Mouse (Mus musculus): ENCODE results near the gene Chaf1a. TPM values are rescaled to one million over a fixed set of nuclear protein-coding genes. Genes with fewer than 3 reads are reported as not detected.
A peak's percentile ranks its signal among the peaks of the same experiment; 100 is the strongest.
"Not testable (repeated sequence)": the region's sequence is repeated elsewhere in the genome, so short reads cannot be mapped to it uniquely, and the experiment has no call there.

Chaf1a gene
- total RNA-seq, 2 experiments from 2014 or later, result 1.6 to 2.0 TPM

DNA sequence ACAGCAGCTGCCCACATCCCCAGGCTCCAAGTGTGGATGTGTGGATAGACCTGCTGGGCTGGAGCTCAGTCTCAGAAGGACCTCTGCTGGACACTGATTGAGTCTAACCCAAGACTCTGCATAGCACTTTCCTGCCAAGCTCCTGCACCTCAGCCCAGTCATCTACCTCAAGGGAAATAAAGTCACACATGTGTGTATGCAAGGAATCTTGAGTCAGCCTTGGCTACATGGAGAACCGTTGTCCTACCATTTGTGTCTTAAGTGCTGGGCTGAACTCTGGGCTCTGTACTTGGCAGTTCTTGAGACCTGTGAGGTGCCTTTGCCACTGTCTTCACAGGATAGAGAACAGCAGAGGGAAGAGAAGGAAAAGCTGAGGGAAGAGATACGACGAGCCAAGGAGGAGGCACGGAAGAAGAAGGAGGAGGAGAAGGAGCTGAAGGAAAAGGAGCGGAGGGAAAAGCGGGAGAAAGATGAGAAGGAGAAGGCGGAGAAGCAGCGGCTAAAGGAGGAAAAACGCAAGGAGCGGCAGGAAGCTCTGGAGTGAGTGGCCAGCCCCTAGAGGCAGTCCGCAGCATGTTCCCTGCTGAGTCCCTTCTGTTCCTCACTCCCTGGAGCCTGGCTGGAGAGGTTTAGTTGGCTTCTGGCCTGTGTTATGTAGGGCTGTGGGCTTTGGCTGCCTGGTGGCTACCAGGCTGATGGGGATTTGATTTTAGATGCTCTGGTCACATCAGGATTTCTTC, 17.3 kb downstream of the Chaf1a start:
- no peak overlapping the region for H3K27ac ChIP-seq
- no peak for DNase-seq (ENCODE audit: extremely low spot score in 1 of 2, low spot score in 2 of 2)
- intact Hi-C loops (cut with DNase I), result no loop called here
- no peak overlapping the region for H3K4me3 ChIP-seq
- TF ChIP-seq CTCF (IDR thresholded peaks at IDR 0.05), result no peak; the same call in 1 of the 2 replicates

GRCm38 (mm10) chr17:56062081-56062480, 21.8 kb downstream of the Chaf1a start:
- Histone ChIP-seq H3K4me3 (no peak overlapping the region), H3K27ac (no peak overlapping the region)
- intact Hi-C loops (cut with DNase I), result no loop called here
- DNase-seq (ENCODE audit: extremely low spot score in 1 of 2, low spot score in 2 of 2), result peak in 1 of 2 experiments; percentile 6
- no peak for TF ChIP-seq CTCF (IDR thresholded peaks at IDR 0.05)

DNA sequence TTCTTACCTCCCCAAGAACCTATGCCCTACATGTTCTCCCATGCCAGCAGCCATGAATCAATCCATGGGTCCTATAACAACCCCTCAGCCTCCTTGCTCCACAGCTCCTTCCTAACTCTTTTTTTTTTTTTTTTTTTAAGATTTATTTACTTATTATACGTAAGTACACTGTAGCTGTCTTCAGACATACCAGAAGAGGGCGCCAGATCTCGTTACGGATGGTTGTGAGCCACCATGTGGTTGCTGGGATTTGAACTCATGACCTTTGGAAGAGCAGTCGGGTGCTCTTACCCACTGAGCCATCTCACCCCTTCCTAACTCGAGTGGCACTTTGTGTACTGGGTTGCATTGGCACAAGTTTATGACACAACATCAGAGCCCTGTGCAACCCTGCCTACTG, 25.5 kb downstream of the Chaf1a start:
- intact Hi-C loops (cut with DNase I); DNase-seq (ENCODE audit: extremely low spot score in 1 of 2, low spot score in 2 of 2); H3K27ac ChIP-seq; H3K4me3 ChIP-seq: not testable (repeated sequence)
- peak; percentile 20; the same call in 1 of the 2 replicates for TF ChIP-seq CTCF (IDR thresholded peaks at IDR 0.05)

DNA sequence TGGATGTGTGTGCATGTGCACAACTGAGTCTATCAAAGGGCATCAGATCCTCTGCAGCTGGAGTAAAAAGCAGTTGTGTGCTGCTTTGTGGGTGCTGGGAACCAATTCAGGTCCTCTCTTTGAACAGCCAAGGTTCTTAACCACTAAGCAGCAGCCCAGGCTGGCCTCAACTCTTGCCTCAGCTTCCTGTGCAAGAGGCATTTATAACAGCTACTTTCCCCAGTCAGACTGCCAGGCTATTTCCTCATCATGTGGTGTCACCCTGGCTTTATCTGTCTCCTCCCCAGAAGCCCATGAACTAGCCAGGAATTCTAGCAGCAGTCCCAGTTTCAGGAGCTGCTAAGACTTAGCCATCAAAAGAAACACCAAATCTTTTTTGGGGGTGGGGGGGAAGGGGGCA, 26.2 kb downstream of the Chaf1a start:
- DNase-seq (ENCODE audit: extremely low spot score in 1 of 2, low spot score in 2 of 2), result no peak
- Histone ChIP-seq H3K4me3 (no peak overlapping the region), H3K27ac (no peak overlapping the region)
- intact Hi-C loops (cut with DNase I), result no loop called here
- no peak for TF ChIP-seq CTCF (IDR thresholded peaks at IDR 0.05)

DNA sequence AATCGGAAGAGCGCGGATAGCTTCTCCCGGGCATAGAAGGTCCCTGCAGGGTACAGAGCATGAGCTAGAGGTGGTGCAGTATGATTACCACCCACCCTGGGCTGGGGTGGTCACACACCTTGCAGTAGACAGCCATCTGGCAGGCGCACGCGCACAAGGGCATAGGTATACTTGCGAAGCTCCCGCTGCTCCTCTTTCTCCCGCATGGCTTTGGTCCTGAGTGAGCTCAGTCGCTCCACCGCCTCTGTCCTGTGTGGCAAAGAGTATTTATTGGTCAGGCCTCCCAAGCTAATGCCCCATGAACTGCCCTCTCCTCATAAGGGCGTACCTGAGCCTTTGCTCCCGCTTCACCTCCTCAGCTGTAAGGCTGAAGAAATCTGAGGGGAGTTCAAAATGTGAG, 28.8 kb downstream of the Chaf1a start:
- intact Hi-C loops (cut with DNase I), result no loop called here

DNA sequence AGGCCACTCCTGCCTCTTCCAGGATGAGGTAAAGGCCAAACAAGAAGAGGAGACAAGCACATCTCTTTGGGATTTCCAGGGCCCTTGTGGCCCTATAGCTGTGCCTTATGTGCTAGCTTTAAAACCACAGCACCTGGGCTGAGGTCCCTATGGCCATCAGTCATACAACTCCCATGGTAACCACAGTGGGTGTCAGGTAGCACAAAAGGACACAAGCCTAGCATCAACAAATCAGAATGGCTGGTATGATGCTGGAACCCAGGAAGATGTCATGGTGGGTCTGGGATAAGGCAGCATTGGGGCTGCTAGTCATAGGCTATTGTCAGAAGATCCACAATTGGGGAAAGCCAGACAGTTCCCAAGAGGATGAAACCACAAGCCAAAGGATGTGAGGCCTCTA, 30.9 kb downstream of the Chaf1a start:
- no peak for DNase-seq (ENCODE audit: extremely low spot score in 1 of 2, low spot score in 2 of 2)
- intact Hi-C loops (cut with DNase I), result no loop called here
- TF ChIP-seq CTCF (IDR thresholded peaks at IDR 0.05), result no peak
- Histone ChIP-seq H3K27ac (no peak overlapping the region), H3K4me3 (no peak overlapping the region)

More for the DNA sequence above, 28.8 kb downstream of the Chaf1a start:
- Histone ChIP-seq H3K27ac (no peak overlapping the region), H3K4me3 (no peak overlapping the region)
- DNase-seq (ENCODE audit: extremely low spot score in 1 of 2, low spot score in 2 of 2), result no peak
- TF ChIP-seq CTCF (IDR thresholded peaks at IDR 0.05), result no peak

DNA sequence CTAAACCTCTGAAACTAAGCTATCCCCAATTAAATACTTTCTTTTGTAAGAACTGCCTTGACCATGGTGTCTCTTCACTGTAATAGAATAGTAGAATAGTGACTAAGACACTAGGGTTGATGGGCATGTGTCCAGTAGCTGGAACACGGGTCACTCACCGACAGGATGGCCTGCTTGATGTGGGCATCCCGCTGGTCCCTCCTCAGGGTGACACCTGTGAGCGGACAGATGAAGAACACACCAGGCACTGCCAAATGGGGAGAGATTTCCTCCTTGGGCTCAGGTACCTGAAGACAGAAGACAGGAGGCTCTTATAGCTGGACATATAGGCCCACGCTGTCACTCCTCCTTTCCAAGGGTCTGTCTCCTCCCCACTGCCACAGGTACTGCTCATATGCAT, 32.0 kb downstream of the Chaf1a start:
- H3K4me3 ChIP-seq, result no peak overlapping the region
- DNase-seq (ENCODE audit: extremely low spot score in 1 of 2, low spot score in 2 of 2), result no peak
- intact Hi-C loops (cut with DNase I), result no loop called here
- H3K27ac ChIP-seq, result no peak overlapping the region
- no peak for TF ChIP-seq CTCF (IDR thresholded peaks at IDR 0.05)

DNA sequence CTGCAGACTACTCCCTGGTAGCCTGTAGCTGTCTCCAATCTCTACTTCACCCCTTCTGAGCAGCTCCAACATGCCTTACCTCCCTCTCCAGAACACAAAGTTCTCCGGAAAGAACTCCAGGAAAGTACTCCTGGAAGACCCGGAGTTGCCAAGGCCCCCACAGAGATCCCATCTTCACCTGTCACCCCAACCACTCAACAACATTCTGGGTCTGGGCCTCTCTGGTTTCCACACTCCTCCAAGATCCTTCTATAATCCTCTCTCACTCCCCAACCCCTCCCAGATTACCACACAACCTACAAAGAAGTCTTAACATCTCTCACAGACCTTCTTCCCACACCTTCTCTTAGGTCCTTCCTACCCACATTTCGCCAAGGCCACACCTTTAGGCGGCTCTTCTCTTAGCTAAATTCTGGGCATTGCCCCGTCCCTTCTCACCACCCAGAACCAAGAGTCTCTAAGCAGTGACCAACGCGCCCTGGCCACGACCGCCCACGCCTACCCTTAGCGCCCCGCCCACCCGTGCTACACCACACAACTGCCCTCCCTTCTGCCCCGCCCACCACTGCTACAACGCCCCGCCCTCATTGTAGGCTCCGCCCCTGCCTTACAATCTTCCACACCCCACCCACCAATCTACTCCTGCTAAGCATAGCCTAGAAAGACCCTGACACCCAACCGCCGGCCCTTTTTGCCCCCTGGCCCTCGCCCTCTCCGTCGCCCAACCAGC, 34.0 kb downstream of the Chaf1a start:
- intact Hi-C loops (cut with DNase I), result loop anchor here (2.0 kb wide), 2 partner anchors 37 to 117 kb away; partner anchors contain the start of gene Sh3gl1
- DNase-seq (ENCODE audit: extremely low spot score in 1 of 2, low spot score in 2 of 2), result peak; percentile 61 to 68
- Histone ChIP-seq H3K4me3 (peak overlapping the region; percentile 71), H3K27ac (peak overlapping the region; percentile 92)
- TF ChIP-seq CTCF (IDR thresholded peaks at IDR 0.05), result no peak

DNA sequence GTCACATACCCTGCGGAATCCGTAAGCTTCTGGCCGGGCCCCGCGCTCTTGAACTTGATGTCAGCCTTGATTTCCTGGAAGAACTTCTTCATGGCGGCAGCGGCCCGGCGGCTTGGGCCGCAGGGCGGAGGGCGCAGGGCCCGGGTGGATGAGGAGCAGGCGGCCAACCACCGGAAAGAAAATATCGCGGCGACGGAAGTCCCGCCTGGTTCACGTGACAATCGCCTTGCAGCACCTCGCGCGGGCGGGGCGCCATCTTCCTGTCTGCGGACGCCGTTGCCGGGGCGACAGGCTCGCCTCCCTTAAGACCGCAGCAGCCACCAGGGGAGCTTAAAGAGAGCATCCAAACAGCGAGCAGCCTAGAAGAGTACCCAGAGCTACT, 34.6 kb downstream of the Chaf1a start, which contains the start of gene Ubxn6:
TSS of gene Ubxn6 (minus strand) at position 202 of the 382 bp plus-strand sequence.
- DNase-seq (ENCODE audit: extremely low spot score in 1 of 2, low spot score in 2 of 2), result peak; percentile 97 to 98
- TF ChIP-seq CTCF (IDR thresholded peaks at IDR 0.05), result peak; percentile 58
- H3K4me3 ChIP-seq, result peak within 1 kb of the TSS; percentile 71
- peak within 1 kb of the TSS; percentile 92 for H3K27ac ChIP-seq
- intact Hi-C loops (cut with DNase I), result loop anchor here (2.0 kb wide), 2 partner anchors 38 to 118 kb away; partner anchors contain the start of gene Sh3gl1

- intact Hi-C loops (cut with DNase I), result no loop called here
- no peak for DNase-seq (ENCODE audit: extremely low spot score in 1 of 2, low spot score in 2 of 2)
Measured at GRCm38 (mm10) chr17:56077523-56077922, 37.3 kb downstream of the Chaf1a start.

DNA sequence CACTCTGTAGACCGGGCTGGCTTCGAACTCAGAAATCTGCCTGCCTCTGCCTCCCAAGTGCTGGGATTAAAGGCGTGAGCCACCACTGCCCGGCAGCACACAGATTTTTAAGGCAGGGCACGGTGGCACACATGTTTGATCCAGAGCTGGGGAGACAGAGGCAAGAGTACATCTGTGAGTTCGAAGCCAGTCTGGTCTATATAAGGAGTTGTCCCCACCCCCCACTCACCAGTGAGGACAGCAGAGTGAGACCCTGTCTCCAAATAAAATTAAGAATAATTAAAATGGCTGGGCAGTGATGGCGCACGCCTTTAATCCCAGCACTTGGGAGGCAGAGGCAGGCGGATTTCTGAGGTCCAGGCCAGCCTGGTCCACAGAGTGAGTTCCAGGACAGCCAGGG, 38.1 kb downstream of the Chaf1a start:
- Histone ChIP-seq H3K27ac (peak overlapping the region; percentile 72), H3K4me3 (peak overlapping the region; percentile 86)
- DNase-seq (ENCODE audit: extremely low spot score in 1 of 2, low spot score in 2 of 2); intact Hi-C loops (cut with DNase I): not testable (repeated sequence)

More at GRCm38 (mm10) chr17:56077523-56077922, 37.3 kb downstream of the Chaf1a start:
- TF ChIP-seq CTCF (IDR thresholded peaks at IDR 0.05), result no peak; the same call in 1 of the 2 replicates
- Histone ChIP-seq H3K27ac (no peak overlapping the region), H3K4me3 (no peak overlapping the region)
